Mouse (Mus musculus) kidney, embryonic 14.5 days (tissue): Measurements from ENCODE around the gene Actg1. TPM values are rescaled to one million over a fixed set of nuclear protein-coding genes. Genes with fewer than 3 reads are reported as not detected.

Experiments used
- ATAC-seq: fragments of 200-750 bp; cut with Nextera tagmentation; 2 replicates; pipeline ENCODE4 v1.8.0; 2017; ENCODE audit warnings: moderate number of reproducible peaks, mild to moderate bottlenecking, moderate TSS enrichment, moderate library complexity; ENCODE audit not compliant: low FRiP score, low TSS enrichment
- H3K27ac ChIP-seq: fragments of 300-500 bp; sonication (generic); 2 replicates; pipeline ENCODE4 v1.5.1; 2014; ENCODE audit warnings: low read depth, mild to moderate bottlenecking, low read length, moderate library complexity, mixed read lengths
- H3K27me3 ChIP-seq: fragments of 300-500 bp; sonication (generic); 2 replicates; pipeline ENCODE4 v1.6.1; 2014; ENCODE audit warnings: mild to moderate bottlenecking, low read length; ENCODE audit not compliant: control insufficient read depth, insufficient read depth
- H3K36me3 ChIP-seq: fragments of 300-500 bp; sonication (generic); 2 replicates; pipeline ENCODE4 v1.6.1; 2014; ENCODE audit warnings: low read length, mixed read lengths; ENCODE audit not compliant: control insufficient read depth, insufficient read depth
- H3K4me1 ChIP-seq: fragments of 300-500 bp; sonication (generic); 2 replicates; pipeline ENCODE4 v1.6.1; 2014; ENCODE audit warnings: low read length, mixed read lengths; ENCODE audit not compliant: control insufficient read depth, insufficient read depth
- H3K4me2 ChIP-seq: fragments of 300-500 bp; sonication (generic); replicated peaks from 2 replicates; pipeline ENCODE4 v1.6.1; 2014; ENCODE audit warnings: low read depth, mild to moderate bottlenecking, low read length
- H3K4me3 ChIP-seq: fragments of 300-500 bp; sonication (generic); 2 replicates; pipeline ENCODE4 v1.5.1; 2014; ENCODE audit warnings: mild to moderate bottlenecking, low read length
- H3K9ac ChIP-seq: fragments of 300-500 bp; sonication (generic); 2 replicates; pipeline ENCODE4 v1.6.1; 2014; ENCODE audit warnings: low read depth, mild to moderate bottlenecking, low read length, moderate library complexity
- H3K9me3 ChIP-seq: fragments of 300-500 bp; sonication (generic); 2 replicates; pipeline ENCODE4 v1.6.1; 2016; ENCODE audit warnings: low read length; ENCODE audit not compliant: control insufficient read depth
- WGBS: fragments of 180-500 bp; shearing (Covaris S2); extraction: QIAGEN DNeasy Blood & Tissue Kit; methylation state at CpG from one replicate; pipeline ENCODE4 v1.1.7; 2014; 5-methylcytosine and 5-hydroxymethylcytosine counted together
- polyA plus RNA-seq: library from polyadenylated mRNA; unstranded; fragments of >200 nt; fragmentation: Nextera tagmentation; extraction: Ambion mirVana; gene quantifications from 2 replicates; pipeline ENCODE4 v1.2.1, GENCODE M21; 2014

The Actg1 gene
- polyA plus RNA-seq, 1 experiment from 2014 or later = 2,603 TPM

DNA sequence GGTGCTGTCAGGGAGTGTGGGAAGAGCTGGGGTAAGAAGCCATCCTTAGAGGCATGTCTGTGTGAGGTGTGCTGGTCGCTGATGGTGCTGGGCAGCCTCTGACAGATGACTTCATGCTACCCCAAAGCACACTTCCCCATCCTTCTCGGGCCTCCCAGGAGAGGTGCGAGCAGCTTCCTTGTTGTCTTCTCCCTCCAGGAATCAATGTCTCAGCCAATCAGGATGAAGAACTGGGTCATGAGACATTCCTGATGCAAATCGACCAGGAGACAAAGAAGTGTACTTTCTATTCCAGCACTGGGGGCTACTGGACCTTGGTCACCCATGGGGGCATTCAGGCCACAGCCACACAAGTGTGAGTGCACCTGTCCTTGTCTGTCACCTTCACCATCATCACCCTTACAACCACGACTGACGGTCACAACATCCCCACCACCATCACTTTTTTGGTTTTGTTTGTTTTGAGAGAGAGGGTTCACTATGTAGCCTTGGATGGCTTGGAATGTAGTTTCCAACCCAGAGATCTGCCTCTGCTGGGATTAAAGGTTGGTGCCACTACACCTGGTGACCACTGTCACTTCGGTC, 18.2 kb upstream of the Actg1 start:
- Histone ChIP-seq H3K27ac (no peak overlapping the region), H3K27me3 (no peaks in the 10 kb centered on the region), H3K36me3 (peaks cover 15% of the 10 kb centered on the region), H3K9ac (no peak overlapping the region), H3K9me3 (no peaks in the 10 kb centered on the region), H3K4me1 (peaks cover 6% of the 10 kb centered on the region), H3K4me2 (no peak overlapping the region), H3K4me3 (no peak overlapping the region)
- WGBS = 37% methylated on average over 7 of the region's 7 CpGs
- no peak for ATAC-seq

DNA sequence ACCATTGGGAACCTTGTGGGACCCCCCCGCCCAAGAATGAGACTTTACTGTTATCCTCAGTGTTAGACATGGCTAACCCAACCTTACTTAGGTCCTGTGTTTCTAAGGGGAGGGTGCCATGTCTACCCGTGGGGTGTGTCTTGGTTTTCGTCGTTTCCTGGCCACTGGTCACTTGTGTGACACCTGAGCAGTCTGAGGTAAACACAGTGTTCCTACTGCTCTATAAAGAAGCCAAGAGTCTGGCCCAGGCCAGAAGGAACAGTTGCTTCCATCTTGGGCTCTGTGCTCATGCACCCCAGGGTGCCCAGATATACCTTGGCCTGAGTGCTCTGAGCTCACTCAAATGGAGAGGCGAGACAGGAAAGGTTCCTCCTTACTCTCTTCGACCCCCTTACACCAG, 14.5 kb upstream of the Actg1 start:
- Histone ChIP-seq H3K36me3 (no peaks in the 10 kb centered on the region), H3K9ac (no peak overlapping the region), H3K4me1 (peaks cover 34% of the 10 kb centered on the region), H3K4me3 (no peak overlapping the region), H3K9me3 (no peaks in the 10 kb centered on the region), H3K27ac (no peak overlapping the region), H3K4me2 (no peak overlapping the region), H3K27me3 (no peaks in the 10 kb centered on the region)
- ATAC-seq = no peak
- whole genome bisulfite sequencing = 85% methylated on average over 6 of the region's 6 CpGs

DNA sequence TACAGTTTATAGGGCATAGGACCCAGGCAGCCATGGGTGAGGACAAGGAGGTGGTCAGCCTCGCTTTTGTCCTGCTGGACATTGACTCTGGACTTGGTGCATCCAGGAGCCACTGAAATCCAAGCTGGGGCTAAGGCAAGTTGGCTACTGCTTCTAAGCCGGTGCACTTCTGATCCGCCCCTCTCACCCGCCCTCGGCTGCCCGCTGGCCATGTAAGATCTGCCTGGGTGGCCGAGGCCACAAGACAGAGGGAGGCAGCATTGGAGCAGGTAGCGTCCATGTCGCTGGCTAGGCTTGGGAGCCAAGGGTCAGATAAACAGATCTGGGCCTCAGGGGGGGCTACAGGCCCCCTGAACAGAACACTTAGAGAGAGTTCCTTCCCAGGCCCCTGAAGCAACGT, 13.0 kb upstream of the Actg1 start, which contains the start of gene Fscn2:
Fscn2 (plus strand) TSS at position 240 of the 400 bp plus-strand sequence.
- peaks cover 35% of the 10 kb centered on the region for H3K4me1 ChIP-seq
- H3K27ac ChIP-seq = 0 out of 2 replicates have a peak within 1 kb of the TSS, but pooled peaks have one; percentile 24
- no peak for ATAC-seq
- no peak within 1 kb of the TSS for H3K9ac ChIP-seq
- H3K36me3 ChIP-seq = no peaks in the 10 kb centered on the region
- no peaks in the 10 kb centered on the region for H3K27me3 ChIP-seq
- WGBS = 38% methylated on average over 10 of the region's 10 CpGs
- no peak within 1 kb of the TSS for H3K4me2 ChIP-seq
- no peaks in the 10 kb centered on the region for H3K9me3 ChIP-seq
- H3K4me3 ChIP-seq = no peak within 1 kb of the TSS

DNA sequence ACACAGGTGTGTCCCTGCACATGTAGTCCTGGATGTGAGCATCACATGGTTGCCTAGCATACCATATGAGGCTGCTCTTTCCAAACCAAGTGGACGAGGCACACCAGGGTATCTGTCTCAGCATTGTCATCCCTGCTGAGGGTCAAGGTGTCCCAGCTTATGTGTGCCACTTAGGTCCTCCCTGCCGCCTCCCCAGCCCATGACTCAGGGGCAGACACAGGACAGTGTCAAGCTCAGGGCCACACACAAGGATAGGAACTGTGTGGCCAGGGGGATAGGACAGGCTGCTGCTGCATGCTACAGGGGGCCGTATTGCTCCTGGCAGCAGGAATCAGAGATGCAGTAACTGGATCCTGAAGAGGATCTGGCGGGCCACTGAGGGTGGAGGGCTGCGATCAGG, 12.4 kb upstream of the Actg1 start:
- Histone ChIP-seq H3K27me3 (no peaks in the 10 kb centered on the region), H3K27ac (no peak overlapping the region), H3K4me1 (peaks cover 32% of the 10 kb centered on the region), H3K9ac (no peak overlapping the region), H3K4me2 (no peak overlapping the region), H3K9me3 (no peaks in the 10 kb centered on the region), H3K4me3 (no peak overlapping the region), H3K36me3 (no peaks in the 10 kb centered on the region)
- ATAC-seq = no peak
- WGBS = 57% methylated on average over 5 of the region's 5 CpGs

DNA sequence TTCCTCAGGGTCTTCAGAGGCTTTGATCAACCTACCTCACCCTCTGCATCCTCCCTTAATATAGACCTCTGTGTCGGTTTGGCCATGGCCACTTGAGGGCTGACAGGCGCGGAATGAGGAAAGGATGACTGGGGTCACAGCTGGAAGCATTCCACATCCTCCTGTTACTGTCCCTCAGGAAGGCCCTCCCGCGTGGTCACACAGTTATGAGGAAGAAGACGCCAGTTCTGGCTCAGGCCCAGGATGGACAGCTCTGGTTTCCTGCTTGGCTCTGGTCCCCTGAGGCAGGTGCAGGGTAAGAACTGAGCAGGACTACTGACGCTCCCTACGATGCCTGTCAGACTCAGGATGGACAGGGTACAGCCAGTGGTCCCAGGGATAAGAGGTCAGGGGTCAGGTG, 11.7 kb upstream of the Actg1 start:
- 20% methylated on average over 8 of the region's 8 CpGs for WGBS
- H3K4me2 ChIP-seq = no peak overlapping the region
- no peak overlapping the region for H3K4me3 ChIP-seq
- no peaks in the 10 kb centered on the region for H3K27me3 ChIP-seq
- no peak overlapping the region for H3K9ac ChIP-seq
- H3K27ac ChIP-seq = no peak overlapping the region
- no peaks in the 10 kb centered on the region for H3K9me3 ChIP-seq
- H3K4me1 ChIP-seq = peaks cover 32% of the 10 kb centered on the region
- no peaks in the 10 kb centered on the region for H3K36me3 ChIP-seq
- no peak for ATAC-seq

DNA sequence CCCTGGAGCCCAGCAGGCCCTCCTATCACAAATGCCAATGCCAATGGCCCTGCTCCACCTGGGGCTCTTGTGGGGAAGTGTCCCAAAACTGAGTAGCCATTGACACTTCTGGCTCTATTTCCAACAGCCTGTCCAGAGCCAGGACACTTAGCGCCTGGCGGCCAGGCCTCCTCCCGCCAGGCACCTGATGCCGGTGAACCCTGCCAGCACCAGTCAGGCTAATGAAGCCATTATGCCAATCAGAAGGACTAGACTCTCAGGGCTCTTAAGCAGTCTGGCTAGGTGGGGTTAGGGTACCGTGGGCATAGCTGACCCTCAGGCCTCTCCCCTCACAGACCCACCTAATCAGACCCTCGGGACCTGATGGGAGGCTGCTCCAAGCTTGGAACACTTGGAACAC, 11.0 kb upstream of the Actg1 start:
- H3K4me3 ChIP-seq = no peak overlapping the region
- no peaks in the 10 kb centered on the region for H3K9me3 ChIP-seq
- H3K9ac ChIP-seq = no peak overlapping the region
- H3K27me3 ChIP-seq = no peaks in the 10 kb centered on the region
- H3K4me2 ChIP-seq = no peak overlapping the region
- H3K36me3 ChIP-seq = no peaks in the 10 kb centered on the region
- 78% methylated on average over 6 of the region's 6 CpGs for WGBS
- H3K27ac ChIP-seq = no peak overlapping the region
- no peak for ATAC-seq
- peaks cover 32% of the 10 kb centered on the region for H3K4me1 ChIP-seq

DNA sequence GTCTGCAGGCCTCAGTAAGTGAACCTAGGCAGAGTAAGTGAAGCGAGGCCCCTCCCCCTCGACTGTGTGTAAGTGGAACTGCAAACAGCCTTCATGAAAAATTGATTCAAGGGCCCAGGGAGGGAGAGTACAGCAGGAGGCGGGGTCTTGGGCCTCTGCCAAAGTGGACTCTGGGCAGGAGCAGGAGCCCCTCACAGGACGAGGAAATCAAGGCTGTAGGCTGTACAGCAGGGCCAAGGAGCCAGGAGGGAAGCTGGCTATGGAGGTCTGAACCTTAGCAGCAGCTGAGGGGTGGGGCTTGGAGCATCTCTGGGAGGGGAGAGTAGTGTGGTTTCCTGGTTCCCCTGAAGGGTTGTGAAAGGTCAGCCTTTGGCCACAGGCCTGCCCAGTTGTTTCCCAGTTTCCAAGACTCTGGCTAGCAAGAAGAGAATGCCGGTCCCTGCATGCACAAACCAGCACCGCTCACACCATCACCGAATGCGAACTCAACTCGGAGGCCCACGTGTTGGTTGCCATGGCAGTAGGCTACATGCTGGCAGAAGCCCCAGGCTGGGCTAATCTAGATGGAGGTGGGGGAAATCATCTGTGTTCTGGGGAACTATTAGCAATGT, 9.6 kb upstream of the Actg1 start:
- Histone ChIP-seq H3K27ac (peak overlapping the region; percentile 91), H3K9ac (0 out of 2 replicates have a peak overlapping the region, but pooled peaks have one; percentile 31), H3K4me2 (peak overlapping the region; percentile 10), H3K27me3 (no peaks in the 10 kb centered on the region), H3K9me3 (no peaks in the 10 kb centered on the region), H3K36me3 (no peaks in the 10 kb centered on the region), H3K4me3 (no peak overlapping the region), H3K4me1 (peaks cover 43% of the 10 kb centered on the region)
- WGBS = 13% methylated on average over 10 of the region's 10 CpGs
- ATAC-seq = peak; percentile 82

DNA sequence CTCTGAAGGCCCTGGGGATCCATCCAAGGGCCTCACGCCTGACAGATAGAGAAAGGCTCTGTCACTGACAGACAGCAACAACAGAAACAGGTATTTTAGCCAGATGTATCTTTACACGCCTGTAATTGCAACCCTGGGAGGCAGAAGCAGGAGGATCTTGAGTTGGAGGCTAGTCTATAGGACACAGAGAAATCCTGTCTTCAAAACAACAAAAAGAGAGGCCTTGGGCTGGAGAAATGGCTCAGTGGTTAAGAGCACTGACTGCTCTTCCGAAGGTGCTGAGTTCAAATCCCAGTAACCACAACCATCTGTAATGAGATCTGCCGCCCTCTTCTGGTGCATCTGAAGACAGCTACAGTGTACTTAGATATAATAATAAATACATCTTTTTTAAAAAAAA, 8.6 kb upstream of the Actg1 start:
- H3K9ac ChIP-seq = no peak overlapping the region
- no peak overlapping the region for H3K4me2 ChIP-seq
- no peaks in the 10 kb centered on the region for H3K36me3 ChIP-seq
- WGBS = 92% methylated on average over 4 of the region's 4 CpGs
- peaks cover 48% of the 10 kb centered on the region for H3K4me1 ChIP-seq
- no peak overlapping the region for H3K4me3 ChIP-seq
- H3K27me3 ChIP-seq = no peaks in the 10 kb centered on the region
- ATAC-seq = no peak
- H3K9me3 ChIP-seq = no peaks in the 10 kb centered on the region
- no peak overlapping the region for H3K27ac ChIP-seq

DNA sequence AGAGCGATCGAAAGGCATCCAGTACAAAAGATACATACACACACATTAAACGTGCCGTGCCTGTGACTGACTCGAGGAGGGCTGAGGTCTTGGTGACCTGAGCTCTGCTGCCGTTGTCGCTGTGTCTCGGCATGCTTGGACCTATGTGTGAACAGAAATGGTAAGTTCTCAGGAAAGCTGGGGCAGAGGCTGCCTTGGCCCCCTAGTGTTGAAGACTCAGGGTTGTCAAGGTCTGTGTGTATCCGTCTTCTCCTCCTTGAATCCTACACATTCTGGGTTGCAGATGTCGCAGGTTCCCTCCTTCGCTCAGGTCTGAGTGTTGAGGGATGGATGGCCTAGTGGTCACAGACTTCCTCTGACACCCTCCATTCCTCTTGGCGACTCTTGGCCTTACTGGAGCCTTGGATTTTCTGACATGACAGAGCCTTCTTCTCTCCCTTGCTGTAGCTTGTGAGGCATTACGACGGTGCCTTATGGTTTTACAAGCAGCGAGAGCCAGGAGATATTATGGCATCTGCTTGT, 8.0 kb upstream of the Actg1 start:
- WGBS = 83% methylated on average over 15 of the region's 15 CpGs
- Histone ChIP-seq H3K36me3 (no peaks in the 10 kb centered on the region), H3K4me2 (no peak overlapping the region), H3K9me3 (no peaks in the 10 kb centered on the region), H3K4me1 (peaks cover 47% of the 10 kb centered on the region), H3K9ac (no peak overlapping the region), H3K27me3 (no peaks in the 10 kb centered on the region), H3K27ac (no peak overlapping the region), H3K4me3 (no peak overlapping the region)
- no peak for ATAC-seq
